Mouse (Mus musculus) lung, postnatal 4 days (tissue): ENCODE measurements at regions not wholly inside any gene's neighbourhood (a gene's known extent, or its start where the extent isn't known, plus 50 kb on each side); places are given as distances from the start of the nearest gene placed in this dataset.
"Not testable (repeated sequence)": the region's sequence is repeated elsewhere in the genome, so short reads cannot be mapped to it uniquely, and the experiment has no call there.

Source experiments
- DNase-seq, 2 experiments: peaks; one replicate each; pipeline ENCODE4 v3.0.0; 2021

- DNase-seq = no peak
Observed at GRCm38 (mm10) chr15:4630611-4631010, 96.4 kb upstream of the C6 start.

DNA sequence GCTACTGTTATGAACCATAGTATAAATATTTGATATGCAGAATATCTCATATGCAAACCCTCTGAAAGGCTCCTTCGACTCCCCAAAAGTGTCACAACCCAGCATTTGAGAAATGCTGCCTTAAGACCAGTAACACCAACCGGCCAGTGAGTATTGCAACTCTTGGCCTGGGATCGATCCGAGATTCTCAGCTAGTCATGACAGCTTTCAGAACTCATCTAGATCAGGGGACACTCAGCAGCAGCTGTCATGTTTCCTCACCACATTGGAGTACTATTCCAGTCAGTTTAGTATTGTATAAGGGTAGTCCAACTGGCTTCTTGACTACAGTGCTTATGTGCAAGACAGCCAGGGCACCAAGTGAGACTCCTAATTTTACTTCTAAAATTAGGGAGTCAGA is 85.3 kb upstream of the C6 start:
- DNase-seq = peak; percentile 8 to 51

- DNase-seq = no peak
Observed at GRCm38 (mm10) chr15:4642859-4643258, 84.1 kb upstream of the C6 start.

GRCm38 (mm10) chr15:4643888-4644606 is 82.9 kb upstream of the C6 start:
- DNase-seq = no peak

DNA sequence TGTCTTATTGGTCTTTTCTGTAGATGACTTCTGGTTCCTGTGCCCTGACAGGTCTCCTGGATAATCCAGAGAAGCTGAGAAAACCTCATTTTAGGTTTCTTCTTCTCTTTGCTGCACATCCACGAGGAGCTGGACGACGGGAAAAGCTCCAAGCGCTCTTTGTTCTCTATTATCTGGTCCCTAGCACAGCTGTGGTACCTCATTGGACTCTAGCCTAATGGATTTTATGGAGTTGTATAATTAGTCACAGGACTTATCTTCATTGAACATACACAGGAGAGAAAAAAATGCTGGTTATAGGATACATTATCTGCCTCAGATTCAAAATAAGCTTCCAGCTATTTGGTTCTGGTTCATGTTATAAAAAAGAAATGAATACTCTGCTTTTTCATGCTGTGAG is 78.3 kb upstream of the C6 start:
- DNase-seq = no peak

DNA sequence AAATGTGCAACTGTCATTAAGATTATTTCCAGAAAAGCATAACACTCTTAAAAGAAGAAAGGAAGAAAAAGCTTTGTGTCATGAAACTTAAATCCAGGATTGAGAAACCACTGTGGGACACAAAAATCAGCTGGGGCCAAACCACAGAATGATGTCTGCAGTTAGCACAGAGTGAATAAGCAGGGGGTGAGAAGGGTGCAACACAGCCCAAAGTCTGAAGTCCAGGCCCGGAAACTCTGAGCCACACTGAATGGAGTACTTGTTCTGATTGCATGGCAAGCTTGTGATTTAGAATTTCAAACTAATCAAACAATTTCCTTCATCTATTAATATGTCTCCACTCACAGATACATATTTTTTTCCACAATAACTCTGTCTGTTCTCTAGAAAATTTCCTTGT is 73.3 kb upstream of the C6 start:
- no peak for DNase-seq

GRCm38 (mm10) chr15:4672859-4673258 is 54.1 kb upstream of the C6 start:
- not testable (repeated sequence) for DNase-seq
